Mouse (Mus musculus): ENCODE data around the gene Cdh23. TPM values are rescaled to one million over a fixed set of nuclear protein-coding genes. Genes with fewer than 3 reads are reported as not detected.
"Not testable (repeated sequence)": the region's sequence is repeated elsewhere in the genome, so short reads cannot be mapped to it uniquely, and the experiment has no call there.

The Cdh23 gene
- polyA plus RNA-seq, 1 experiment from 2014 or later, result 1.1 TPM

DNA sequence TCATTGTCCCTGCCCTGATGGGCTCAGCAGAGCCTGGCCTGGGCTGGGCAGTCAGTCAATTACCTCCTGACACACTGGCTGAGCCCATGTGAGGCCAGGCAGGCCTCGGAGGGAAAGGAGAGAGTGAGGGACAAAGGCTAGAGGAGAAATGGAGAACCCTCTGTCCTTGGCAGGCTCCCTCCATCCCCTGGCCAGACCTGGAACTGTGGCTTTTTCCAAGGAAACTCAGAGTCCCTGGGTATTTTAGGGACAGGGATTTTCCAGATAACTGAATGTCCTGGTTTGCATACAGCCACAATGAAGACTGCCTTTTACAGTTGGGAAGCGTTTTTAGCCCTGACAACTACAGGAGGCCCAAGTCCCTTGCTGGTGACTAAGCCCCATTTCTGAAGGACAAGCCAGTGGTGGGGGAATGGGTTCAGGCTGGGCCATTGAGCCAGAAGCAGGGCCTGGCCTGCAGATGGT is 36.1 kb upstream of the Cdh23 start:
- peaks cover 9% of the 10 kb centered on the region for H3K27me3 ChIP-seq
- no peak for ATAC-seq
- H3K9ac ChIP-seq, result 0 out of 2 replicates have a peak overlapping the region, but pooled peaks have one; percentile 6

DNA sequence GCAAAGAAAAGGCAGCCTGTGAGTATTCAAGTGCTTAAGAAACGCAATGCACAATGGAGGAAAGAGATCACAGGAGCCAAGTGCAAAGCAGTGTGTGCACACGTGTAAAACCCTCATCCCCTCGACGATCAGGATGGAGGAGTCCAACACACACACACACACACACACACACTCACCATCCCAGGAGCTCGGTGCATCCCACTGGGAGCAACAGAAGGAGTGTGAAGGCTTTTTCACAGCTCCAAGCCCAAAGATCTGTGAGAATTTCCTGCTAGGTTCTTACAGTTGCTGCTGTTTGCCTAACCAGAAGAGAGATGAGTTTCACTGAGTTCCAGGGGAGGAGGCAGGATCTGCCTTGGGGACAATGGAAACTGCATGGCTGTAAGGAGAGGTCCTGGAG is 35.5 kb upstream of the Cdh23 start:
- Histone ChIP-seq H3K4me1 (peaks cover 15% of the 10 kb centered on the region), H3K4me2 (no peak overlapping the region), H3K36me3 (ENCODE audit: poor library complexity, severe bottlenecking) (no peaks in the 10 kb centered on the region), H3K4me3 (no peak overlapping the region), H3K27ac (peak overlapping the region; percentile 40), H3K27me3 (peaks cover 9% of the 10 kb centered on the region), H3K9ac (0 out of 2 replicates have a peak overlapping the region, but pooled peaks have one; percentile 6), H3K9me3 (replicated peaks) (no peaks in the 10 kb centered on the region)
- 3% methylated on average over 5 of the region's 5 CpGs for WGBS
- ATAC-seq, result peak; percentile 50; the same call in 1 of the 2 replicates

More for the DNA sequence above, 36.1 kb upstream of the Cdh23 start:
- Histone ChIP-seq H3K36me3 (ENCODE audit: poor library complexity, severe bottlenecking) (no peaks in the 10 kb centered on the region), H3K9me3 (replicated peaks) (no peaks in the 10 kb centered on the region), H3K4me1 (peaks cover 12% of the 10 kb centered on the region), H3K27ac (peak overlapping the region; percentile 40), H3K4me3 (no peak overlapping the region), H3K4me2 (no peak overlapping the region)
- WGBS, result 33% methylated on average over 2 of the region's 2 CpGs

DNA sequence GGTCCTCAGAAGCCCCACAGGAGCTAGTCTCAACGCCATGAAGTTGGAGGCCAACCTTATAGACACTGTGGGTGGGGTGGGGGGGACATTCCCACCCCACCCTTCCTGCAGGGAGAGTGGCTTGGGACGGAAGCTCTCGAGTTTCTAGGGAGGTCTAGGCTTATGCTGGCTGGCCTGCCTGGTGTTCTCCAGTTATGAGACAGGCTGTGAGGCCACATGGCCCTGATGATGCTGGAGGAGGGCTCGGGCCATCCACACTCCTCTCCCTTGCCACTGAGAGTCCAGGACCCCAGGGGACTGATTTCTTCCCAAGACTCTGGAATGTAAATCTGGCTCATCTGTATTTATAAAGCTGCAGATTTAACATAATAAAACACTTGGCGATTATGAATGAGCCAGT is 31.0 kb upstream of the Cdh23 start:
- peaks cover 14% of the 10 kb centered on the region for H3K4me1 ChIP-seq
- H3K27me3 ChIP-seq, result peaks cover 9% of the 10 kb centered on the region
- peaks cover 6% of the 10 kb centered on the region; the same call in 1 of the 2 replicates for H3K36me3 ChIP-seq (ENCODE audit: poor library complexity, severe bottlenecking)
- no peak overlapping the region for H3K9ac ChIP-seq
- no peaks in the 10 kb centered on the region for H3K9me3 ChIP-seq (replicated peaks)
- no peak for ATAC-seq
- H3K4me3 ChIP-seq, result no peak overlapping the region
- no peak overlapping the region for H3K4me2 ChIP-seq
- no peak overlapping the region for H3K27ac ChIP-seq
- WGBS, result 36% methylated on average over 5 of the region's 5 CpGs

DNA sequence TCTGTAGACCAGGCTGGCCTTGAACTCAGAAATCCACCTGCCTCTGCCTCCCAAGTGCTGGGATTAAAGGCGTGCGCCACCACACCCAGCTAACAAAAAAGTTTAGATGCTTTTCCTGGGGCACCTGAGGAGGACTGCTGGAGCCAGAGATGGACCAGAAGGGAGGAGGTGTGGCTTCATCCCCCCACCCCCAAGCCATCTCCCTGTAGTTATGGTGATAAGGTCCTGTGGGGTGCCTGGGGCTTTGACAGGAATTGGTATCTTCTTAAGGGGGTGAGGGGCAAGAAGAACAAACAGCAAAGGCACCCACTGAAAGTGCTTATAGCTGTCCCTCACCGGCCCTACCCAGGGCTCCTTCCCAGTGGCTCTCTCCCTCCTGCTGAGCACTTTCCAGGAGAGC is 30.6 kb upstream of the Cdh23 start:
- no peak overlapping the region for H3K9ac ChIP-seq
- no peak for ATAC-seq
- H3K4me2 ChIP-seq, result no peak overlapping the region
- peaks cover 13% of the 10 kb centered on the region for H3K4me1 ChIP-seq
- H3K9me3 ChIP-seq (replicated peaks), result no peaks in the 10 kb centered on the region
- peaks cover 9% of the 10 kb centered on the region for H3K27me3 ChIP-seq
- WGBS, result 67% methylated on average over 3 of the region's 3 CpGs
- H3K36me3 ChIP-seq (ENCODE audit: poor library complexity, severe bottlenecking), result peaks cover 6% of the 10 kb centered on the region; the same call in 1 of the 2 replicates
- H3K4me3 ChIP-seq, result no peak overlapping the region
- no peak overlapping the region for H3K27ac ChIP-seq

DNA sequence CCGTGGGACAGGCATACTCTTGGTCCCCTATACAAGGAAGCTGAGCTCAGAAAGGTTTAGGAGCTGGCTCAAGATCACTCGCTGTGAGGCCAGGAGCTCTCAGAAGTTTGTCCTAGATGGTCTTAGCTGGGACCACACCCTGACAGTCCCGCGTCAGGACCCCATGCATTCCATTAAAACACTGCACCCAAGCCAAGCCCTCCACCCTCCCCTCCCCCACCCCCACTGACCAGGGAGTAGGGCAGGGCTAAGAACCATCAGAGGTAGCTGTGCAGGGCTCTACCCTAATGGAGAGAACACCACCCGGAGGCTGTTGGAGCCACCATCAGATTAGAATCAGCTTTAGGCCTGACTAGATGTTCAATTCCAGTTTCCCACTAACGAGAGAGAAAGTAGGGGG is 28.2 kb upstream of the Cdh23 start:
- WGBS, result 71% methylated on average over 6 of the region's 6 CpGs
- Histone ChIP-seq H3K27me3 (no peaks in the 10 kb centered on the region), H3K9me3 (replicated peaks) (no peaks in the 10 kb centered on the region), H3K4me2 (no peak overlapping the region), H3K4me3 (no peak overlapping the region), H3K9ac (no peak overlapping the region), H3K36me3 (ENCODE audit: poor library complexity, severe bottlenecking) (peaks cover 6% of the 10 kb centered on the region; the same call in 1 of the 2 replicates), H3K4me1 (peaks cover 22% of the 10 kb centered on the region), H3K27ac (no peak overlapping the region)
- no peak for ATAC-seq

DNA sequence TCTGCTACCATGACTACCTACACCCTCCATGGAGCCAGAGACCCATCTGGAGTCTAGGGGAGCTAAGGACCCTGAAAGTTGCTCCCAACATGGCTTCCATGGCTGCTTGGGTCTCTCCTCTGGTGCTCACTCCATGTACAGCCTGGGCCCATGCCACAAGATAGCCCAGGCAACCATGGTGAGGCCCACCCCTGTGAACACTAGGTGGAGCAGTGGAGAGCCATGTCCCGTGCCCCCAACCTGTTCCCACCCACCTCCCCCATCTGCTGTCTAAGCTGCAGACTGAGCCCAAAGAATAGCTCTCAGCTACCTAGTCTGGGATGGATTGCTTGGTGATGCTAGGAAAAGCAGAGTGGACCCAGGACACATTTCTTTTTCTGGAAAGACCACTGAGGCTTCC is 27.1 kb upstream of the Cdh23 start:
- no peak overlapping the region for H3K27ac ChIP-seq
- peaks cover 12% of the 10 kb centered on the region; the same call in 1 of the 2 replicates for H3K36me3 ChIP-seq (ENCODE audit: poor library complexity, severe bottlenecking)
- no peak for ATAC-seq
- no peaks in the 10 kb centered on the region for H3K27me3 ChIP-seq
- WGBS, result 35% methylated on average over 1 of the region's 1 CpGs
- H3K4me3 ChIP-seq, result no peak overlapping the region
- H3K4me2 ChIP-seq, result no peak overlapping the region
- no peak overlapping the region for H3K9ac ChIP-seq
- H3K9me3 ChIP-seq (replicated peaks), result no peaks in the 10 kb centered on the region
- peaks cover 22% of the 10 kb centered on the region for H3K4me1 ChIP-seq

DNA sequence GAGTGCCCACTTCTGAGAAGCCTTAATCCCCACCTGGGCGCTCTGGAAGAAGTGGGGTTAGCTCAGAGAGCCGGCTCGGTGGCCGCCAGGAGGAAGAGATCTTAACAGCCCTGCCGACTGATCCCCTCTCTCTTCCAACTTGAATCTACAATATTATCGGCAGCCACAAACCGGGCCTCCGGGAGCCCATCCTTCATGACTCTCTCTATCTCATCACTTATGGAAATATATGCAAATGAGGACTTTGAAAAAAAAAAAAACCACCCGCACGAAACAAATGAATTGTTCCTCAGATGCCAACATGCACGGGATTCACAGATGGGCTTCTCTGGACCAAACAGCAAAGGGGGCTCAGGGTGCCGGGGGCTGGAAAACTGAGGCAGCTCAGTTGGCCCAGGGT is 25.4 kb upstream of the Cdh23 start:
- Histone ChIP-seq H3K27ac (no peak overlapping the region), H3K4me2 (peak overlapping the region; percentile 28; the same call in 1 of the 2 replicates), H3K27me3 (no peaks in the 10 kb centered on the region), H3K9me3 (replicated peaks) (no peaks in the 10 kb centered on the region), H3K9ac (no peak overlapping the region), H3K4me3 (no peak overlapping the region), H3K36me3 (ENCODE audit: poor library complexity, severe bottlenecking) (peaks cover 12% of the 10 kb centered on the region; the same call in 1 of the 2 replicates), H3K4me1 (peaks cover 14% of the 10 kb centered on the region)
- 20% methylated on average over 12 of the region's 12 CpGs for WGBS
- peak; percentile 57; the same call in 1 of the 2 replicates for ATAC-seq

DNA sequence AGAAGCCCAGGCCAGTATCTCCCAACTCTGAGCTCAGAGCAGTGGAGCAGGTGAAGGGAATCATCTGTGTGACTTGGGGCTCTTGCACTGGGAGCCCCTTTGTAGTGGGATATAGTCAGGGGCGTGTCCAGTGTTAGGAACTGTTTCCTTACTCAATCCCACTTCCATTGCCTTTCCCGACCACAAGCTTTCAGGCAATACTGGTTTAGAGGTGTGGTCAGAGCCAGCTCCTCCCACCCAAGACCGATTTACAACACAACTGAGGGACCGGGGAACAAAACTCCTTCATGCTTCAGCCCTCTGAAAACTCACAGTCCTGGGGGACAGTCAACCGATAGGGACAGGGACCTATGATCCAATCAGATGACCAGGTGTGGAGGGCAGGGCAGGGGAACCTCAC is 24.2 kb upstream of the Cdh23 start:
- no peak for ATAC-seq
- 77% methylated on average over 5 of the region's 5 CpGs for WGBS

DNA sequence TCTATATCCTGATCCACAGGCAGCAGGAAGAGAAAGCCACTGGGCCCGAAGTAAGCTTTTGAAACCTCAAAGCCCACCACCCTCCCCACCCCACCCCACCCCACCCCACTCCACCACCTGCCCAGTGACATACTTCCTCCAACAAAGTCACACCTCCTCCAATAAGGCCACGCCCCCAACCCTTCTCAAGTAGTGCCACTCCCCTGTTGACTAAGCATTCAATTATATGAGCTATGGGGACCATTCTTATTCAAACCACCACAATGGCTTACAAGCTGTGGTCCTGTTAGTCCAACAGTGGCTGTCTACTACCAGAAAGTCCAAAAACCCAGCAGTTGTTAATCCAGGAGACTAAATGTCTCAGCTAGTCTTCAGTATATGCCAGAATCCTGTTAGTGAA is 22.2 kb upstream of the Cdh23 start:
- H3K36me3 ChIP-seq (ENCODE audit: poor library complexity, severe bottlenecking), result peaks cover 31% of the 10 kb centered on the region
- ATAC-seq, result no peak
- 90% methylated on average over 2 of the region's 2 CpGs for WGBS
- H3K27me3 ChIP-seq, result no peaks in the 10 kb centered on the region
- no peak overlapping the region for H3K4me3 ChIP-seq
- H3K9ac ChIP-seq, result no peak overlapping the region
- no peak overlapping the region for H3K4me2 ChIP-seq
- no peak overlapping the region for H3K27ac ChIP-seq
- H3K4me1 ChIP-seq, result peaks cover 14% of the 10 kb centered on the region
- peaks cover 10% of the 10 kb centered on the region; the same call in 1 of the 2 replicates for H3K9me3 ChIP-seq (replicated peaks)

More for the DNA sequence above, 24.2 kb upstream of the Cdh23 start:
- no peaks in the 10 kb centered on the region for H3K27me3 ChIP-seq
- no peaks in the 10 kb centered on the region for H3K9me3 ChIP-seq (replicated peaks)
- no peak overlapping the region for H3K27ac ChIP-seq
- H3K4me1 ChIP-seq, result peaks cover 14% of the 10 kb centered on the region
- no peak overlapping the region for H3K9ac ChIP-seq
- H3K36me3 ChIP-seq (ENCODE audit: poor library complexity, severe bottlenecking), result peaks cover 20% of the 10 kb centered on the region
- H3K4me3 ChIP-seq, result no peak overlapping the region
- no peak overlapping the region for H3K4me2 ChIP-seq

DNA sequence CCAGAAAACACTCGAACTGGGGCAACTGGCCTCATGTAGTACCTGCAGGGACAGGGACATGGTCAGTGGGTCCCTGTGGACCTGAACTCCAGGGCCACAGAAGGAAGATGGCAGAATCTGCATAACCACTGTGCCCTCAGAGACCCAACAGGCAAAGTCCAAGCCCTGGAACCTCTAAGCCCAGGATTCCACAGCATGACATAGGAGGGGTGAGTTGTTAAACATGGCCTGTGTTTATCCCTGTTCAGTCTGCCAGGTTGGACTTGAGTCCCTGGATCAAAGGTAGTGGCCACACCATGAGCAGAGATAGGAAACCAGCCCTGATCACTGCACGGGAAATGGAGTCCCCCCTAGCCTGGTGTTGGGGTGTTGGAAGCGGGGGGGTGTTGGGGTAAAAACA is 20.2 kb upstream of the Cdh23 start:
- WGBS, result 94% methylated on average over 3 of the region's 3 CpGs
- peaks cover 34% of the 10 kb centered on the region for H3K36me3 ChIP-seq (ENCODE audit: poor library complexity, severe bottlenecking)
- peaks cover 10% of the 10 kb centered on the region; the same call in 1 of the 2 replicates for H3K9me3 ChIP-seq (replicated peaks)
- no peaks in the 10 kb centered on the region for H3K27me3 ChIP-seq
- H3K4me1 ChIP-seq, result peaks cover 7% of the 10 kb centered on the region
- ATAC-seq, result no peak
- H3K4me2 ChIP-seq, result no peak overlapping the region
- H3K27ac ChIP-seq, result no peak overlapping the region
- no peak overlapping the region for H3K4me3 ChIP-seq
- H3K9ac ChIP-seq, result no peak overlapping the region

DNA sequence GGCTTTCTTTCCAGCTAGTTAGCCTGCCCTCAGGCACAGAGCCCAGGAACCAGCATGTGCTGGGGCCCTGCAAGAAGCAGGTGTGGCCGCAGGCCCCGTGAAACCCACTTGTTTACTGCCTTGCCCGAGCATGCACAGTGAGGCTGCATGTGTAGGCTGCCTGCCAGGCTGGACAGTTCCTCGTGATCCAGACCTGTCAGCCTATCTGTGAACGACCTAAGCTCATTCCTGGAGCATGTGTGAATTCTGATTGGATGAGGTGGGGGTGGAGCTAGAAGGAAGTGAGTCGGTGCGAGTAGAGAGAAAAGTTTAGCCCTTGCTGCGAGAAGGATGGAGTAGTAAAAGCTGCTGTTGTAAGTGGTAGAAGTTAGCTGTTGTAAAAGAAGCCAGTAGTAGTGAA is 16.0 kb upstream of the Cdh23 start:
- H3K9me3 ChIP-seq (replicated peaks); ATAC-seq; H3K4me3 ChIP-seq; H3K27me3 ChIP-seq; H3K4me1 ChIP-seq; H3K27ac ChIP-seq; H3K4me2 ChIP-seq; H3K9ac ChIP-seq: not testable (repeated sequence)
- peaks cover 28% of the 10 kb centered on the region for H3K36me3 ChIP-seq (ENCODE audit: poor library complexity, severe bottlenecking)
- WGBS, result 66% methylated on average over 8 of the region's 8 CpGs

DNA sequence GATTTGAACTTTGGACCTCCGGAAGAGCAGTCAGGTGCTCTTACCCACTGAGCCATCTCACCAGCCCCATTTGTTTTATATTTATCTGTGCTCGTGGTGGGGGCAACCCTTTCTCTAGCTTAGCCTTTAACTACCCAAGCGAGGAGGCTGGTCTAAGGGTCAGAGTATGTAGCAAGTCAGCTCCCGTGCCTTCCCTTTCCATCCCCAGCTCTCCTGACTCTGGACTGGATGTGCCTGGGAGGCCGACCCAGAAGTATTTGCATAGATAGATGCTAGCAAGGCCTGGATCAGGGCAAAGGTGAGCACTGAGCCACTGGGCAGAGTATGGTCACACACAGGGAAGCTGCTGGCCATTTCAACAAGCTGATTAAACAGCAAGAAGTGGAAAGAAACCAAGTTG is 12.5 kb upstream of the Cdh23 start:
- Histone ChIP-seq H3K4me2 (no peak overlapping the region), H3K36me3 (ENCODE audit: poor library complexity, severe bottlenecking) (peaks cover 6% of the 10 kb centered on the region), H3K9me3 (replicated peaks) (peaks cover 1% of the 10 kb centered on the region; the same call in 1 of the 2 replicates), H3K27me3 (no peaks in the 10 kb centered on the region), H3K27ac (no peak overlapping the region), H3K4me3 (no peak overlapping the region), H3K4me1 (no peaks in the 10 kb centered on the region), H3K9ac (no peak overlapping the region)
- 93% methylated on average over 5 of the region's 5 CpGs for WGBS
- ATAC-seq, result no peak

DNA sequence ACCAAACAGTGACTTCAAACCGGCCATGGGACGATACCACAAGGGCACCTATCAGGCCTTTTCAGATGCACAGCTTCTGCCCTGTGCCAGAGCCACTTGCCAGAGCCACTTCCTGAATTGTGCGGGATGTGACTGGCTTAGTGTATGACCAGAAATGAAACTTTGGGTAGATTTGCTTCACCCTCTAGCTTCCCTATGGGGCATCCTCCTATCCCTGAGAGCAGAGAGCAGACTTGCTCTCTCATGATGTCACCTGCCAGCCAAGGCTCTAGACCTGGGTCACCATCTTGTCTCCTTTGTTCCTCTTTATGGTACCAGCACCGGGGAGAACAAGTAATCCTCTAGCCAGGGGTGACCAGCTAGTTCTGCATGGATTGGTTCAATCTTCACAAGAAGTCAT is 10.0 kb upstream of the Cdh23 start:
- no peak overlapping the region for H3K4me2 ChIP-seq
- WGBS, result 87% methylated on average over 4 of the region's 4 CpGs

More for the DNA sequence above, 10.0 kb upstream of the Cdh23 start:
- Histone ChIP-seq H3K27ac (no peak overlapping the region), H3K4me3 (no peak overlapping the region), H3K27me3 (no peaks in the 10 kb centered on the region), H3K36me3 (ENCODE audit: poor library complexity, severe bottlenecking) (no peaks in the 10 kb centered on the region), H3K9me3 (replicated peaks) (no peaks in the 10 kb centered on the region), H3K4me1 (no peaks in the 10 kb centered on the region), H3K9ac (no peak overlapping the region)
- ATAC-seq, result no peak
